Mouse (Mus musculus): ENCODE results near the gene Lrch3. TPM values are rescaled to one million over a fixed set of nuclear protein-coding genes. Genes with fewer than 3 reads are reported as not detected.
"Not testable (repeated sequence)": the region's sequence is repeated elsewhere in the genome, so short reads cannot be mapped to it uniquely, and the experiment has no call there.

Lrch3 gene
- polyA plus RNA-seq, 1 experiment from 2014 or later, result 15.3 TPM

- H3K27ac ChIP-seq, result no peak overlapping the region
- H3K9ac ChIP-seq, result no peak overlapping the region
- no peak overlapping the region for H3K4me2 ChIP-seq (replicated peaks)
- 0 out of 2 replicates have a peak, but pooled peaks cover 3% of the 10 kb centered on the region for H3K36me3 ChIP-seq
- H3K27me3 ChIP-seq (replicated peaks), result no peaks in the 10 kb centered on the region
- no peak for ATAC-seq
- H3K4me1 ChIP-seq (replicated peaks), result no peaks in the 10 kb centered on the region
- WGBS, result 88% methylated on average over 8 of the region's 8 CpGs
- H3K4me3 ChIP-seq (replicated peaks), result no peak overlapping the region
- H3K9me3 ChIP-seq, result no peaks in the 10 kb centered on the region
These were observed 13.1 kb downstream of the Lrch3 start for GRCm38 (mm10) chr16:32927044-32927443.

- WGBS, result 37% methylated on average over 2 of the region's 2 CpGs
- no peaks in the 10 kb centered on the region for H3K27me3 ChIP-seq (replicated peaks)
- no peaks in the 10 kb centered on the region for H3K4me1 ChIP-seq (replicated peaks)
- no peaks in the 10 kb centered on the region for H3K36me3 ChIP-seq
- no peaks in the 10 kb centered on the region for H3K9me3 ChIP-seq
- no peak overlapping the region for H3K9ac ChIP-seq
- H3K4me2 ChIP-seq (replicated peaks), result no peak overlapping the region
- H3K27ac ChIP-seq, result no peak overlapping the region
- no peak for ATAC-seq
- no peak overlapping the region for H3K4me3 ChIP-seq (replicated peaks)
These were observed 16.0 kb downstream of the Lrch3 start for GRCm38 (mm10) chr16:32929918-32930317.

- Histone ChIP-seq H3K9me3 (no peaks in the 10 kb centered on the region), H3K27ac (no peak overlapping the region), H3K36me3 (no peaks in the 10 kb centered on the region), H3K4me3 (replicated peaks) (no peak overlapping the region), H3K4me1 (replicated peaks) (peaks cover 3% of the 10 kb centered on the region; the same call in 1 of the 2 replicates), H3K27me3 (replicated peaks) (no peaks in the 10 kb centered on the region), H3K4me2 (replicated peaks) (no peak overlapping the region), H3K9ac (no peak overlapping the region)
- 83% methylated on average over 2 of the region's 2 CpGs for WGBS
- ATAC-seq, result no peak
These were observed 20.6 kb downstream of the Lrch3 start for GRCm38 (mm10) chr16:32934470-32934869.

- no peaks in the 10 kb centered on the region for H3K36me3 ChIP-seq
- H3K4me2 ChIP-seq (replicated peaks), result no peak overlapping the region
- 59% methylated on average over 1 of the region's 1 CpGs for WGBS
- no peaks in the 10 kb centered on the region for H3K9me3 ChIP-seq
- H3K27ac ChIP-seq, result no peak overlapping the region
- no peak overlapping the region for H3K4me3 ChIP-seq (replicated peaks)
- H3K9ac ChIP-seq, result no peak overlapping the region
- ATAC-seq, result no peak
- no peaks in the 10 kb centered on the region for H3K27me3 ChIP-seq (replicated peaks)
- peaks cover 3% of the 10 kb centered on the region; the same call in 1 of the 2 replicates for H3K4me1 ChIP-seq (replicated peaks)
These were observed 21.2 kb downstream of the Lrch3 start for GRCm38 (mm10) chr16:32935088-32935487.

GRCm38 (mm10) chr16:32937358-32937757 lies 23.5 kb downstream of the Lrch3 start:
- no peaks in the 10 kb centered on the region for H3K27me3 ChIP-seq (replicated peaks)
- no peak overlapping the region for H3K4me2 ChIP-seq (replicated peaks)
- WGBS, result 85% methylated on average over 2 of the region's 2 CpGs
- ATAC-seq, result no peak
- H3K4me1 ChIP-seq (replicated peaks), result peaks cover 3% of the 10 kb centered on the region; the same call in 1 of the 2 replicates
- H3K9ac ChIP-seq, result no peak overlapping the region
- H3K9me3 ChIP-seq, result no peaks in the 10 kb centered on the region
- no peaks in the 10 kb centered on the region for H3K36me3 ChIP-seq
- H3K27ac ChIP-seq, result no peak overlapping the region
- H3K4me3 ChIP-seq (replicated peaks), result no peak overlapping the region

- H3K27me3 ChIP-seq (replicated peaks); H3K27ac ChIP-seq; H3K36me3 ChIP-seq; H3K4me1 ChIP-seq (replicated peaks); H3K9me3 ChIP-seq; H3K9ac ChIP-seq; H3K4me3 ChIP-seq (replicated peaks); H3K4me2 ChIP-seq (replicated peaks); ATAC-seq: not testable (repeated sequence)
- 57% methylated on average over 3 of the region's 3 CpGs for WGBS
These were observed 25.4 kb downstream of the Lrch3 start for GRCm38 (mm10) chr16:32939301-32939700.

- not testable (repeated sequence) for H3K27me3 ChIP-seq (replicated peaks); H3K9ac ChIP-seq; ATAC-seq; H3K4me1 ChIP-seq (replicated peaks); H3K36me3 ChIP-seq; H3K4me3 ChIP-seq (replicated peaks); H3K27ac ChIP-seq; H3K9me3 ChIP-seq; H3K4me2 ChIP-seq (replicated peaks)
- 81% methylated on average over 4 of the region's 4 CpGs for WGBS
These were observed 25.8 kb downstream of the Lrch3 start for GRCm38 (mm10) chr16:32939716-32940115.

- not testable (repeated sequence) for H3K27me3 ChIP-seq (replicated peaks); ATAC-seq; H3K9ac ChIP-seq; H3K4me2 ChIP-seq (replicated peaks); H3K9me3 ChIP-seq; H3K4me1 ChIP-seq (replicated peaks); H3K27ac ChIP-seq; H3K4me3 ChIP-seq (replicated peaks); H3K36me3 ChIP-seq
- WGBS, result 76% methylated on average over 2 of the region's 2 CpGs
These were observed 27.3 kb downstream of the Lrch3 start for GRCm38 (mm10) chr16:32941226-32941625.

- Histone ChIP-seq H3K4me3 (replicated peaks) (no peak overlapping the region), H3K4me2 (replicated peaks) (no peak overlapping the region), H3K27me3 (replicated peaks) (no peaks in the 10 kb centered on the region), H3K9me3 (no peaks in the 10 kb centered on the region), H3K9ac (no peak overlapping the region), H3K27ac (no peak overlapping the region), H3K4me1 (replicated peaks) (no peaks in the 10 kb centered on the region), H3K36me3 (no peaks in the 10 kb centered on the region)
- WGBS, result 66% methylated on average over 5 of the region's 5 CpGs
- ATAC-seq, result no peak
These were observed 28.8 kb downstream of the Lrch3 start for GRCm38 (mm10) chr16:32942694-32943093.

GRCm38 (mm10) chr16:32945379-32945778 lies 31.5 kb downstream of the Lrch3 start:
- no peak overlapping the region for H3K4me2 ChIP-seq (replicated peaks)
- no peak overlapping the region for H3K27ac ChIP-seq
- ATAC-seq, result no peak
- H3K27me3 ChIP-seq (replicated peaks), result no peaks in the 10 kb centered on the region
- H3K4me1 ChIP-seq (replicated peaks), result no peaks in the 10 kb centered on the region
- H3K36me3 ChIP-seq, result no peaks in the 10 kb centered on the region
- no peaks in the 10 kb centered on the region for H3K9me3 ChIP-seq
- no peak overlapping the region for H3K4me3 ChIP-seq (replicated peaks)
- H3K9ac ChIP-seq, result no peak overlapping the region
- 78% methylated on average over 5 of the region's 5 CpGs for WGBS

- Histone ChIP-seq H3K4me1 (replicated peaks) (no peaks in the 10 kb centered on the region), H3K4me2 (replicated peaks) (no peak overlapping the region), H3K27ac (no peak overlapping the region), H3K36me3 (no peaks in the 10 kb centered on the region), H3K27me3 (replicated peaks) (no peaks in the 10 kb centered on the region), H3K9ac (no peak overlapping the region), H3K9me3 (no peaks in the 10 kb centered on the region), H3K4me3 (replicated peaks) (no peak overlapping the region)
- 83% methylated on average over 8 of the region's 8 CpGs for WGBS
- no peak for ATAC-seq
These were observed 34.1 kb downstream of the Lrch3 start for GRCm38 (mm10) chr16:32948016-32948415.

GRCm38 (mm10) chr16:32948656-32949055 lies 34.8 kb downstream of the Lrch3 start:
- H3K4me3 ChIP-seq (replicated peaks), result no peak overlapping the region
- whole genome bisulfite sequencing, result 92% methylated on average over 5 of the region's 5 CpGs

GRCm38 (mm10) chr16:32949281-32949680 lies 35.4 kb downstream of the Lrch3 start:
- Histone ChIP-seq H3K4me3 (replicated peaks) (no peak overlapping the region), H3K4me1 (replicated peaks) (no peaks in the 10 kb centered on the region), H3K9me3 (no peaks in the 10 kb centered on the region), H3K27ac (no peak overlapping the region), H3K27me3 (replicated peaks) (no peaks in the 10 kb centered on the region), H3K9ac (no peak overlapping the region), H3K4me2 (replicated peaks) (no peak overlapping the region), H3K36me3 (no peaks in the 10 kb centered on the region)
- ATAC-seq, result no peak

More at GRCm38 (mm10) chr16:32948656-32949055, 34.8 kb downstream of the Lrch3 start:
- Histone ChIP-seq H3K27ac (no peak overlapping the region), H3K4me1 (replicated peaks) (no peaks in the 10 kb centered on the region), H3K4me2 (replicated peaks) (no peak overlapping the region), H3K9ac (no peak overlapping the region), H3K9me3 (no peaks in the 10 kb centered on the region), H3K27me3 (replicated peaks) (no peaks in the 10 kb centered on the region), H3K36me3 (no peaks in the 10 kb centered on the region)
- ATAC-seq, result no peak
